ENCODE assay signal across 15 mouse cellular contexts in genomic region chr2:102838179-102838578, GRCm38 (mm10).
DNase-seq lines count a peak whose midpoint lies in the region; ATAC-seq and TF ChIP-seq lines count a peak whose summit lies in the region.
"Had no signal": no experiment of that assay in that cellular context is flagged by ENCODE, and none has a peak within 500 bp of the region (broad histone marks: within the 10 kb centered on the region; RNA-seq: fewer than 3 reads in every experiment).

No protein-coding gene starts in this region.

- TF ChIP-seq CTCF in lung, adult 2 months (IDR thresholded peaks at IDR 0.05; ENCODE audit: insufficient read depth, low read length), result no peak

- H3K4me2 ChIP-seq in hindbrain, embryonic 11.5 days (replicated peaks; ENCODE audit: low read depth, low read length), result no peak overlapping the region
- H3K4me2 ChIP-seq in hindbrain, embryonic 12.5 days (replicated peaks), result no peak overlapping the region
- H3K4me2 ChIP-seq: kidney, embryonic 15.5 days had no signal

- H3K9ac ChIP-seq in hindbrain, embryonic 11.5 days (ENCODE audit: low read depth, low read length), result no peak overlapping the region
- no peak overlapping the region for H3K9ac ChIP-seq in hindbrain, embryonic 12.5 days
- H3K9ac ChIP-seq: kidney, embryonic 15.5 days had no signal

- H3K36me3 ChIP-seq in hindbrain, embryonic 11.5 days (ENCODE audit: control insufficient read depth, insufficient read depth, low read length), result no peaks in the 10 kb centered on the region
- H3K36me3 ChIP-seq in hindbrain, embryonic 12.5 days, result no peaks in the 10 kb centered on the region
- H3K36me3 ChIP-seq: heart, embryonic 10.5 days; kidney, embryonic 15.5 days had no signal

- ATAC-seq in hindbrain, embryonic 11.5 days (ENCODE audit: low FRiP score), result no peak
- ATAC-seq in hindbrain, embryonic 12.5 days (ENCODE audit: low FRiP score), result no peak

- no peaks in the 10 kb centered on the region for H3K9me3 ChIP-seq in hindbrain, embryonic 11.5 days (ENCODE audit: control insufficient read depth, low read length)
- no peaks in the 10 kb centered on the region for H3K9me3 ChIP-seq in hindbrain, embryonic 12.5 days (replicated peaks)
- H3K9me3 ChIP-seq: heart, embryonic 10.5 days; kidney, embryonic 15.5 days had no signal

- H3K4me1 ChIP-seq in hindbrain, embryonic 11.5 days (replicated peaks; ENCODE audit: control insufficient read depth, insufficient read depth, low read length), result no peaks in the 10 kb centered on the region
- no peaks in the 10 kb centered on the region for H3K4me1 ChIP-seq in hindbrain, embryonic 12.5 days
- no peaks in the 10 kb centered on the region for H3K4me1 ChIP-seq in lung, adult 2 months (ENCODE audit: control insufficient read depth, insufficient read depth, low read length)
- H3K4me1 ChIP-seq: heart, embryonic 10.5 days; kidney, embryonic 15.5 days had no signal

- no peak overlapping the region for H3K27ac ChIP-seq in hindbrain, embryonic 11.5 days (ENCODE audit: low read depth, low read length)
- H3K27ac ChIP-seq in hindbrain, embryonic 12.5 days, result no peak overlapping the region
- H3K27ac ChIP-seq: heart, embryonic 10.5 days; kidney, embryonic 15.5 days had no signal

- WGBS in hindbrain, embryonic 11.5 days, result 58% methylated on average over 7 of the region's 7 CpGs
- WGBS in hindbrain, embryonic 12.5 days, result 62% methylated on average over 7 of the region's 7 CpGs
- 94% methylated on average over 7 of the region's 7 CpGs for WGBS in lung, adult 2 months

- no peaks in the 10 kb centered on the region for H3K27me3 ChIP-seq in hindbrain, embryonic 11.5 days (ENCODE audit: control insufficient read depth, insufficient read depth, low read length)
- no peaks in the 10 kb centered on the region for H3K27me3 ChIP-seq in hindbrain, embryonic 12.5 days
- H3K27me3 ChIP-seq: kidney, embryonic 15.5 days had no signal

- peak; percentile 13 for DNase-seq in hindbrain, embryonic 11.5 days (ENCODE audit: low spot score)
- peak; percentile 15 for DNase-seq in right cerebral cortex, adult 18-20 months
- no peak for DNase-seq in right cerebral cortex, postnatal 10 days (ENCODE audit: low spot score in 2 of 2)
- DNase-seq in mesoderm, embryonic 11.5 days (ENCODE audit: low read depth, low spot score), result peak; percentile 24
- no peak for DNase-seq in lung, adult 2 months
- no peak for DNase-seq in kidney, adult 11 months
- DNase-seq: cerebellum, postnatal 10 days; gastrocnemius, postnatal 36 days; heart, postnatal 10 days; lung, postnatal 14 days; spleen, adult 18-20 months; thymus, adult 2 months had no signal

- TF ChIP-seq POLR2A in lung, adult 2 months (IDR thresholded peaks at IDR 0.05; ENCODE audit: borderline replicate concordance, extremely low read depth, low read depth, low read length), result no peak

- H3K4me3 ChIP-seq in hindbrain, embryonic 11.5 days (ENCODE audit: low read depth, low read length), result no peak overlapping the region
- H3K4me3 ChIP-seq in hindbrain, embryonic 12.5 days, result no peak overlapping the region
- H3K4me3 ChIP-seq in lung, adult 2 months (replicated peaks; ENCODE audit: extremely low read depth, low read depth, low read length), result no peak overlapping the region
- H3K4me3 ChIP-seq: heart, embryonic 10.5 days; kidney, embryonic 15.5 days had no signal

Comparison
In these comparisons a context has a peak if more than half of its experiments do, and no peak if none do; other contexts are left out.
1. DNase-seq: peak in hindbrain, embryonic 11.5 days (single experiment), right cerebral cortex, adult 18-20 months (single experiment) and mesoderm, embryonic 11.5 days (single experiment); none in right cerebral cortex, postnatal 10 days (0 of 2), lung, adult 2 months (single experiment) and kidney, adult 11 months (single experiment).